Mouse (Mus musculus) megakaryocyte, embryonic 14.5 days (primary cell): ENCODE measurements around the gene Ulk1. TPM values are rescaled to one million over a fixed set of nuclear protein-coding genes. Genes with fewer than 3 reads are reported as not detected.

Experiments used
- H3K27me3 ChIP-seq: replicated peaks from 2 replicates; pipeline ENCODE3; 2012; ENCODE audit warnings: inconsistent platforms
- H3K36me3 ChIP-seq: replicated peaks from 2 replicates; pipeline ENCODE3; 2012; ENCODE audit warnings: low read length, inconsistent platforms, mixed read lengths
- H3K4me1 ChIP-seq: 2 replicates; pipeline ENCODE4 v1.6.1; 2012; ENCODE audit warnings: inconsistent platforms
- H3K4me3 ChIP-seq: replicated peaks from 2 replicates; pipeline ENCODE3; 2012; ENCODE audit warnings: moderate library complexity, mild to moderate bottlenecking, inconsistent platforms
- H3K9me3 ChIP-seq: 2 replicates; pipeline ENCODE4 v1.6.1; 2012; ENCODE audit warnings: inconsistent platforms
- FLI1 ChIP-seq: IDR thresholded peaks from 2 replicates; pipeline ENCODE4 v1.6.1; 2012; ENCODE audit warnings: low read length, inconsistent platforms, mixed read lengths
- GATA1 ChIP-seq: IDR thresholded peaks from 3 replicates; pipeline ENCODE4 v1.6.1; 2012; ENCODE audit warnings: mixed read lengths, low read length, inconsistent platforms, borderline replicate concordance
- polyA plus RNA-seq: library from polyadenylated mRNA; stranded (reverse); fragments of >175 nt; gene quantifications from 2 replicates; pipeline ENCODE4 v1.2.3, GENCODE M21; 2012; ENCODE audit warnings: low replicate concordance; ENCODE audit not compliant: insufficient read depth

Gene Ulk1
- polyA plus RNA-seq, 1 experiment, result 46.2 TPM

- no peak for TF ChIP-seq GATA1
- TF ChIP-seq FLI1, result no peak
- Histone ChIP-seq H3K9me3 (no peaks in the 10 kb centered on the region), H3K4me3 (peak overlapping the region; percentile 99), H3K4me1 (peaks cover 56% of the 10 kb centered on the region), H3K27me3 (no peaks in the 10 kb centered on the region), H3K36me3 (peaks cover 44% of the 10 kb centered on the region)
These were observed 39.9 kb downstream of the Ulk1 start for GRCm38 (mm10) chr5:110770031-110770445.

GRCm38 (mm10) chr5:110769272-110769671, 40.6 kb downstream of the Ulk1 start:
- Histone ChIP-seq H3K36me3 (peaks cover 41% of the 10 kb centered on the region), H3K4me3 (peak overlapping the region; percentile 99), H3K9me3 (no peaks in the 10 kb centered on the region), H3K27me3 (no peaks in the 10 kb centered on the region), H3K4me1 (peaks cover 54% of the 10 kb centered on the region)
- TF ChIP-seq FLI1, result no peak
- TF ChIP-seq GATA1, result no peak

- no peaks in the 10 kb centered on the region for H3K9me3 ChIP-seq
- no peaks in the 10 kb centered on the region for H3K27me3 ChIP-seq
- H3K4me3 ChIP-seq, result no peak overlapping the region
- no peak for TF ChIP-seq GATA1
- TF ChIP-seq FLI1, result no peak
- H3K36me3 ChIP-seq, result peaks cover 31% of the 10 kb centered on the region
- H3K4me1 ChIP-seq, result peaks cover 64% of the 10 kb centered on the region
These were observed 46.0 kb downstream of the Ulk1 start for GRCm38 (mm10) chr5:110763890-110764289.

GRCm38 (mm10) chr5:110745021-110745420, 64.9 kb downstream of the Ulk1 start:
- no peak overlapping the region for H3K4me3 ChIP-seq
- peaks cover 32% of the 10 kb centered on the region for H3K4me1 ChIP-seq
- no peaks in the 10 kb centered on the region for H3K9me3 ChIP-seq
- H3K27me3 ChIP-seq, result no peaks in the 10 kb centered on the region
- TF ChIP-seq FLI1 (no peak), GATA1 (no peak)
- peaks cover 53% of the 10 kb centered on the region for H3K36me3 ChIP-seq

- peaks cover 42% of the 10 kb centered on the region for H3K4me1 ChIP-seq
- H3K27me3 ChIP-seq, result no peaks in the 10 kb centered on the region
- TF ChIP-seq FLI1 (no peak), GATA1 (no peak)
- H3K4me3 ChIP-seq, result no peak overlapping the region
- no peaks in the 10 kb centered on the region for H3K9me3 ChIP-seq
- H3K36me3 ChIP-seq, result peaks cover 78% of the 10 kb centered on the region
These were observed 70.2 kb downstream of the Ulk1 start for GRCm38 (mm10) chr5:110739496-110740275.

GRCm38 (mm10) chr5:110735606-110736005, 74.3 kb downstream of the Ulk1 start:
- peaks cover 92% of the 10 kb centered on the region for H3K36me3 ChIP-seq

More at GRCm38 (mm10) chr5:110735606-110736005, 74.3 kb downstream of the Ulk1 start:
- no peak overlapping the region for H3K4me3 ChIP-seq
- TF ChIP-seq GATA1 (no peak), FLI1 (no peak)
- no peaks in the 10 kb centered on the region for H3K9me3 ChIP-seq
- H3K4me1 ChIP-seq, result peaks cover 32% of the 10 kb centered on the region
- H3K27me3 ChIP-seq, result no peaks in the 10 kb centered on the region

Other genes starting within 250 kb of the Ulk1 start
- 21.5 and 96.6 TPM in 2 replicates for gene Noc4l, start 156.7 kb downstream of the Ulk1 start, polyA plus RNA-seq
- 2.4 and 3.2 TPM in 2 replicates for gene Ddx51, start 156.6 kb downstream of the Ulk1 start, polyA plus RNA-seq
- 18.5 and 24.0 TPM in 2 replicates for gene Ep400, start 39.4 kb downstream of the Ulk1 start, polyA plus RNA-seq
- 7.8 and 56.8 TPM in 2 replicates for gene Pus1, start 29.4 kb downstream of the Ulk1 start, polyA plus RNA-seq
- gene Hscb, start 29.7 kb upstream of the Ulk1 start, polyA plus RNA-seq, result 36.6 and 64.3 TPM in 2 replicates
- 1.2 and 1.3 TPM in 2 replicates for gene Chek2, start 29.9 kb upstream of the Ulk1 start, polyA plus RNA-seq
- gene Ttc28, start 69.7 kb upstream of the Ulk1 start, polyA plus RNA-seq, result 6.7 TPM in 2 replicates